Mouse (Mus musculus) ES-Bruce4 (cell line): ENCODE data around the gene Pnmt. TPM values are rescaled to one million over a fixed set of nuclear protein-coding genes. Genes with fewer than 3 reads are reported as not detected.

Experiments used
- H3K27ac ChIP-seq: 2 replicates; pipeline ENCODE4 v1.5.1; 2012; ENCODE audit warnings: low read length, inconsistent platforms; ENCODE audit not compliant: insufficient read depth
- H3K27me3 ChIP-seq: 2 replicates; pipeline ENCODE4 v1.6.1; 2012; ENCODE audit warnings: mild to moderate bottlenecking, low read length, inconsistent platforms; ENCODE audit not compliant: control insufficient read depth, poor library complexity, insufficient read depth, severe bottlenecking
- H3K36me3 ChIP-seq: 2 replicates; pipeline ENCODE4 v1.6.1; 2012; ENCODE audit warnings: inconsistent platforms, mild to moderate bottlenecking, low read length, moderate library complexity; ENCODE audit not compliant: control insufficient read depth, poor library complexity, insufficient read depth, severe bottlenecking
- H3K4me1 ChIP-seq: one replicate; pipeline ENCODE4 v1.8.1; 2011; ENCODE audit warnings: low read length; ENCODE audit not compliant: control insufficient read depth, insufficient read depth
- H3K4me3 ChIP-seq: 2 replicates; pipeline ENCODE4 v1.5.1; 2011; ENCODE audit warnings: low read depth, mild to moderate bottlenecking, low read length
- H3K9ac ChIP-seq: 2 replicates; pipeline ENCODE4 v1.6.1; 2012; ENCODE audit warnings: low read depth, mild to moderate bottlenecking, inconsistent platforms; ENCODE audit not compliant: poor library complexity, severe bottlenecking
- H3K9me3 ChIP-seq: replicated peaks from 2 replicates; pipeline ENCODE4 v1.6.1; 2012; ENCODE audit warnings: mild to moderate bottlenecking, low read length, inconsistent platforms; ENCODE audit not compliant: control insufficient read depth, poor library complexity, insufficient read depth, severe bottlenecking
- CTCF ChIP-seq: IDR thresholded peaks from one replicate; pipeline ENCODE4 v1.8.1; 2011; ENCODE audit warnings: low read depth, low read length
- EP300 ChIP-seq: IDR thresholded peaks from 2 replicates; pipeline ENCODE4 v1.6.1; 2011; ENCODE audit warnings: low read depth, low read length; ENCODE audit not compliant: insufficient read depth
- POLR2A ChIP-seq: IDR thresholded peaks from one replicate; pipeline ENCODE4 v1.8.1; 2011; ENCODE audit warnings: low read length; ENCODE audit not compliant: insufficient read depth
- polyA plus RNA-seq: library from polyadenylated mRNA; stranded (reverse); fragments of >200 nt; gene quantifications from 2 replicates; pipeline ENCODE4 v1.2.4, GENCODE M21; 2011; ENCODE audit warnings: low read depth; ENCODE audit not compliant: missing spikeins, insufficient read depth, insufficient read length

The Pnmt gene
- polyA plus RNA-seq, 1 experiment, result not detected

GRCm38 (mm10) chr11:98386596-98386995 is 346 bp downstream of the Pnmt start:
- no peaks in the 10 kb centered on the region for H3K9me3 ChIP-seq
- TF ChIP-seq POLR2A (no peak), CTCF (no peak), EP300 (no peak)
- peak overlapping the region; percentile 5 for H3K4me3 ChIP-seq
- no peaks in the 10 kb centered on the region for H3K36me3 ChIP-seq
- no peaks in the 10 kb centered on the region for H3K4me1 ChIP-seq
- no peaks in the 10 kb centered on the region for H3K27me3 ChIP-seq
- H3K9ac ChIP-seq, result no peak overlapping the region
- no peak overlapping the region for H3K27ac ChIP-seq

DNA sequence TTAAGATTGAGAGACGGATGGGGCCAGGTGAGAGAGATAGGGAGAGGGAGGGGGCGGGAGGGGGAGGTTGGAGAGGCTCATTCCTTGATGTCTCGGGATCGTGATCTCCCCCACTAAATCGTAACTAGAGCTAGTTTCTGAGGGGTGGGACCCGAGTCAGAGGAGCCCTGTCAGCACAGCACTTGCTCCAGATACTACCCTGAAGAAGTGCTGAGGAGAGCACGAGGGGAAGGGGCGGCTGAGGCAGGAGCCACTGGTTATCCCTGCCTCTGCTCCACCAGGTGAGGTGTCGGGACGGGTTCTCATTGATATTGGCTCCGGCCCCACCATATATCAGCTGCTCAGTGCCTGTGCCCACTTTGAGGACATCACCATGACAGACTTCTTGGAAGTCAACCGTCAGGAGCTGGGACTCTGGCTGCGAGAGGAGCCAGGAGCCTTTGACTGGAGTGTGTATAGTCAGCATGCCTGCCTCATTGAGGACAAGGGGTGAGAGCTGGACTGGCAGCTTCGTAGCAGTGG is 867 bp downstream of the Pnmt start:
- Histone ChIP-seq H3K27me3 (no peaks in the 10 kb centered on the region), H3K4me3 (no peak overlapping the region), H3K4me1 (no peaks in the 10 kb centered on the region), H3K36me3 (no peaks in the 10 kb centered on the region), H3K9me3 (no peaks in the 10 kb centered on the region), H3K9ac (no peak overlapping the region), H3K27ac (no peak overlapping the region)
- TF ChIP-seq POLR2A (no peak), EP300 (no peak), CTCF (no peak)

DNA sequence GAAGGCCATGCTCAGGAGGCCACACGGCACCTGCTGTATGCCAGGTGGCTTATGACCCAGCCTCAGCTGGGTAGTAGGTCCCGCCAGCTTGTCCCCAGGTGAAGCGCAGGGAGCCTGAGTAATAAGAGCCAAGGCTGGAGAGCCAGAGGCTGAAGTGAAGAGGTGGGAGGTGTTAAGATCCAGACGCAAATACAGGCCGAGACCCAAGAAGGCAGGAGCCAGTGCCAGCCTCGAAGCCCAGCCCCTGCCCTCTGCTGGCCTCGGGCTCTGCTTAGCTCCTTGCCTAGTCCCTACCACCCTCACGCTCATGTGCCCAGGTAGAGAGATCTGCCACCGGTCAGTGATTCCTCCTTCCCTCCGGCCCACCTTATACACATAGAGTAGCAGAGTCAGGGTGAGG is 2.0 kb downstream of the Pnmt start:
- Histone ChIP-seq H3K4me1 (no peaks in the 10 kb centered on the region), H3K4me3 (no peak overlapping the region), H3K27ac (no peak overlapping the region), H3K36me3 (no peaks in the 10 kb centered on the region), H3K9ac (no peak overlapping the region), H3K27me3 (no peaks in the 10 kb centered on the region), H3K9me3 (no peaks in the 10 kb centered on the region)
- TF ChIP-seq POLR2A (no peak), EP300 (no peak), CTCF (no peak)

DNA sequence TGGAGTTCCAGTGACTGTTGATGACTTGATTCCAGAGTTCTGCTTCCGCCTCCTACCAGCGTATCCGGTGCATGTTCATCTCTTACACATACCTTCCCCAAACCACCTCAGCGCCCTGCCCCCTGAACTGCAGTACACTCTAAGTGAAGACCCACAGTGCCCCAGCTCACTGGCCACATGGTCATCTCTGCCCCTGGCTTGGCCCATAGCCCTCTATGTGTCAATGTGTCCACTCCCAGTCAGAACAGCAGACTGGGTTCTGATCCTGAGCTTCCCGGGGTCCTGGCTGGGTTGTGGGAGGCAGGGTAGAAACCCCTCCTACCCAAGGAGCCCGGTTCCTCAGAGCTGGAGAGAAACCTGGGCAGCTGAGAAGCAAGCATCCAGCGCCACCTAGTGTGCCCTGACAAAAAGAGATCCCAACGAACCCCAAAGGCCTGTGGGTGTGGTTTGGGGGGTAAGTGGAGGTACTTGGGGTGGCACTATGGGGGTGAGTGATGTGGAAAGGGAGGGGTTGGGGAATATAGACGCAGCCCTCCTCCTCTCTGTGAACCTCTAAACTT is 3.1 kb downstream of the Pnmt start:
- no peaks in the 10 kb centered on the region for H3K9me3 ChIP-seq
- TF ChIP-seq CTCF (peak; percentile 73), POLR2A (no peak)
- H3K36me3 ChIP-seq, result no peaks in the 10 kb centered on the region
- H3K27ac ChIP-seq, result no peak overlapping the region
- no peak overlapping the region for H3K9ac ChIP-seq
- H3K4me3 ChIP-seq, result no peak overlapping the region
- no peaks in the 10 kb centered on the region for H3K27me3 ChIP-seq
- no peaks in the 10 kb centered on the region for H3K4me1 ChIP-seq

DNA sequence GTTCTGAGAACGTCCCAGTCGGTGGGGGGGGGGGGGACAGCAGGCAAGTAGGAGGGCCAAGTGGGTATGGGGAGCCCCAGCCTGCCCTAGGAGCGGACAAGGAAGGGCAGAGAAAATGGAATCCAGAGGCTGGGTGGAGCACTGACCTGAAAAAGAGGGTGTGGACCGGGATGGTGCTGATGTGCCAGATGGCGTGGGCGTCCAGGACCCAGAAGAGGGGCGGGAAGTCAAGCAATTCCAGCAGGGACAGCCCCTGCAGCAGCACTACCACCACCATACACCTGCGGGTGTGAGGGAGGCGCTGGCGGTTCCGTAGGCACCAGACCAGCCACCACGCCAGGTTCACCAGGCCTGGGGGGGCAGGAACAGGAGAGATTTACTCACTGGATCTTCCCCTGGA is 3.9 kb downstream of the Pnmt start:
- no peaks in the 10 kb centered on the region for H3K27me3 ChIP-seq
- no peaks in the 10 kb centered on the region for H3K9me3 ChIP-seq
- no peak overlapping the region for H3K27ac ChIP-seq
- H3K36me3 ChIP-seq, result no peaks in the 10 kb centered on the region
- no peaks in the 10 kb centered on the region for H3K4me1 ChIP-seq
- H3K4me3 ChIP-seq, result no peak overlapping the region
- TF ChIP-seq POLR2A, result no peak
- no peak overlapping the region for H3K9ac ChIP-seq

GRCm38 (mm10) chr11:98392034-98392433 is 5.8 kb downstream of the Pnmt start:
- Histone ChIP-seq H3K9me3 (no peaks in the 10 kb centered on the region), H3K4me1 (no peaks in the 10 kb centered on the region), H3K36me3 (no peaks in the 10 kb centered on the region), H3K27me3 (no peaks in the 10 kb centered on the region), H3K4me3 (no peak overlapping the region), H3K27ac (no peak overlapping the region), H3K9ac (no peak overlapping the region)
- no peak for TF ChIP-seq POLR2A
- no peak for TF ChIP-seq EP300
- no peak for TF ChIP-seq CTCF
